Mouse (Mus musculus): Measurements from ENCODE around the gene Evi5l.

DNA sequence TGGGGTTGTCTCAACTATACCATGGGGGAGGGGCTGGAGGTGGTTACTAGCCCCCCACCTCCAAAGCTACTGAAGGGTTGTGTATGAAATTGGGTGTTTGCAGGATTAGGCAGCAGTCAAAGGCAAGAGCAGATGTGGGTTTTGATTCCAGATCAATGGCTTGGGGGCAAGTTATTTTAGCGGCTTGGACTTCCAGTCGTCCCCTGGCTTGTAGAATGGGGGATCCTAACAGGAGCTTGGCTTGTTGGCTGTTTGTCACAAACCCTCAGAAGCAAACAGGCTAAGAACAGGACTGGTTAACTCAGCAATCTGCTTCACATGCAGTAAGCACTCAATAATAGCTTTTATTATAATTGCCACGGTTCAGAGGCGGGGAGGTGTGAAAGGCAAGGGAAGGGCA, 91.0 kb downstream of the Evi5l start:
- TF ChIP-seq CTCF (IDR thresholded peaks at IDR 0.05; ENCODE audit: control insufficient read depth, insufficient read depth, low read length) (no peak), POLR2A (IDR thresholded peaks at IDR 0.05; ENCODE audit: borderline replicate concordance, control insufficient read depth, low read depth, low read length) (no peak)

All from bone marrow, adult 2 months (tissue).